Mouse (Mus musculus): ENCODE results near the gene Cercam.
A peak's percentile ranks its signal among the peaks of the same experiment; 100 is the strongest.

The Cercam gene

GRCm38 (mm10) chr2:29868949-29869645 lies at the start of gene Cercam:
Gene Cercam (plus strand): TSS chr2:29869164.
- DNase-seq, result peak; percentile 93

- DNase-seq, result peak; percentile 12
Measured at GRCm38 (mm10) chr2:29819363-29819762, 49.6 kb upstream of the Cercam start.

GRCm38 (mm10) chr2:29820025-29820817 lies 48.7 kb upstream of the Cercam start, which contains the start of gene Urm1:
Gene Urm1 (plus strand): TSS chr2:29820075.
- peak; percentile 93 for DNase-seq

DNA sequence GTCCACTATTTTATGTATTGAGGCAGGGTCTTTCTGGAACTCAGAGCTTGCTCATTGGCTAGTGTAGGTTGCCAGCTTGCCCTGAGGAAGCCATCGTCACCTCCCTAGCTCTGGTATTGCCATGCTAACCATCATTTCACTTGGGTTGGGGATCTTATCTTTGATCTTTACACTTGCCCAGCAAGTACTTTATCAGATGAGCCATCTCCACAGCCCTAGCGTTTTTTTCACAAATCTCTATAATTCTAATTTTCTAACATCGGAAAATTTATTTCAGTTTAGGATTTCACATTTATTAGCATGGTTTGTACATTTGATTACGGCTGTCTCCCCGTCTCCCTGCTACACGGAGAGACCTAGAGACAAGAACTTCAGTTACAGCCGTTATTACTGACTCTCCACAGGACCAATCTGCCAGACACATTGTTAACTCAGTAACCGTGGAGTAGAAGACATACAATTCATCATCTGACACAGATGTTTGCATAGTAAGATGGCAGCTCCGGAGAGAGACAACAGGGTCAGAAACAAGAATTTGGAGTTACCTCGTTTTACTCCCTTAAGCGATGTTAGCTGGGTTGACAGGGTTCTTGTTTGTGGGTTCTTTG lies 42.5 kb upstream of the Cercam start:
- no peak for DNase-seq

DNA sequence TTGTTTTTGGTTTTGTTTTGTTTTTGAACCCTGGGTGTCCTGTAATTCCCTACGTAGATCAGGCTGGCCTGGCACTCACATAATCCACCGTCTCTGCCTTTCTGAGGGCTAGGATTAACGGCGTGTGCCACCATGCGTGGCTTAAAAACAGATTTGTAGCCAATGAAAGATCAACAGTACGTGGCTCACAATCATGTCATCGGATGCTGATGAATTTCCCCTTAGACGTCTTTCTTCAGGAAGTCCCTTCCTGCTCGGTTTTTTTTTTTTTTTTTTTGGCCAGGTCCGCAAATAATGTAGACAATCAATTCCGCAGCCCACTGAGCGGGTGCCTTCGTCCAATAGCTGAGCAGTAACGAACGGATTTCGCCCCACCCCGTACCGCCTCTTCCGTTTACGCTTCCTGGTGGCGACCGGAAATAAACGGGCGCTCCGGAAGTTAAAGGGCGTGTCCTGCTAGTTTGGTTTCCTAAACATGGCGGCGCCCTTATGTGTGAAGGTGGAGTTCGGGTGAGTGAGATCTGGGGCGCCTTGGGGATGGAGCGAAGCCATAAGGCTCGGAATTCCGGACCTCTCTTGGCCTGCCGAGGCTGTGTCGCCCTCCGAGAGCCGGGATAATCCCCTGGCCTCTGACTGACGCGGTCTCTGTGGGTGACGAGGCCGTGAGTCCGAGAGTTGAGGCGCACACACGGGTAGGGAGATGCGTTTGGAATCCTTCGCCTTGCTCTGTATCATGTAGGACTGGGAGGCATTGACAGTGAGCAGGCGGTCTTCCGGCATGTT lies 41.8 kb upstream of the Cercam start:
- peak; percentile 98 for DNase-seq

DNA sequence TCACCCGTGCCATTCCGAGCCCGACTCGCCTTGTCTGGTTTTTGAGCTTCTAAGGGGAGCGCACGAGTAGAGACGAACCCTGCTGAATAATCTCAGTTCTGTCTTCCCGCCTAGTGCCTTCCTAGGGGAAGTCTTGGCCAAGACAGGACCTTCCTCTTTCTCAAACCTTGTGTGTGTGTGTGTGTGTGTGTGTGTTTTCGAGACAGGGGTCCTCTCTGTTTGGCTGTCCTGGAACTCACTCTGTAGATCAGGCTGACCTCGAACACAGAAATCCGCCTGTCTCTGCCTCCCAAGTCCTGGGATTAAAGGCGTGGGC lies 41.3 kb upstream of the Cercam start:
- no peak for DNase-seq

- DNase-seq, result no peak
Measured at GRCm38 (mm10) chr2:29831106-29831505, 37.9 kb upstream of the Cercam start.

GRCm38 (mm10) chr2:29833796-29834195 lies 35.2 kb upstream of the Cercam start:
- DNase-seq, result no peak

DNA sequence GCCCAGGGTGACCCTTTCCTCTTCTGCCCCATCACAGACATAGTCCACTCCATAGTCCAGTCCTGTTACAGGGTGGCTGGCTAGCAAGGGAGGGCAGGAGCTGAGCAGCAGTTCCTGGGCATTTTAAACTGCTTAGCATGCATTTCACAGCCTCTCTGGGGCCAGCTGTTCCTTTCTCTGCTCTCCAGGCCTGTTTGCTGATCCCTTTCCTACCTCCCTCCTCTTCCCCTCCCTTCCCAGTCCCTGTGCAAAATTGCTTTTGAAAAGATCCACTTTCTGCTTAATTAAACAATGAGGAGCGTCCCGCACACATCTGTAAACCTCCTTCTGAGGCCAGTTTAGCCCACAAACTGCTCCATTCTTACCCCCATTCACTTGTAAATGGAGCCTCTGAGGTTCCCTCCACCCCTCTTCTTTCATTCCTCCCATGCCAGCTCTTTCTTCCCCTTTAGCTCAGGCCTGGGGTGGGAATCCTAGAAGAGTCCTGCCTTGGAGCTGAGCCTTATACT lies 33.5 kb upstream of the Cercam start:
- DNase-seq, result no peak

GRCm38 (mm10) chr2:29839460-29839859 lies 29.5 kb upstream of the Cercam start:
- DNase-seq, result peak; percentile 83

DNA sequence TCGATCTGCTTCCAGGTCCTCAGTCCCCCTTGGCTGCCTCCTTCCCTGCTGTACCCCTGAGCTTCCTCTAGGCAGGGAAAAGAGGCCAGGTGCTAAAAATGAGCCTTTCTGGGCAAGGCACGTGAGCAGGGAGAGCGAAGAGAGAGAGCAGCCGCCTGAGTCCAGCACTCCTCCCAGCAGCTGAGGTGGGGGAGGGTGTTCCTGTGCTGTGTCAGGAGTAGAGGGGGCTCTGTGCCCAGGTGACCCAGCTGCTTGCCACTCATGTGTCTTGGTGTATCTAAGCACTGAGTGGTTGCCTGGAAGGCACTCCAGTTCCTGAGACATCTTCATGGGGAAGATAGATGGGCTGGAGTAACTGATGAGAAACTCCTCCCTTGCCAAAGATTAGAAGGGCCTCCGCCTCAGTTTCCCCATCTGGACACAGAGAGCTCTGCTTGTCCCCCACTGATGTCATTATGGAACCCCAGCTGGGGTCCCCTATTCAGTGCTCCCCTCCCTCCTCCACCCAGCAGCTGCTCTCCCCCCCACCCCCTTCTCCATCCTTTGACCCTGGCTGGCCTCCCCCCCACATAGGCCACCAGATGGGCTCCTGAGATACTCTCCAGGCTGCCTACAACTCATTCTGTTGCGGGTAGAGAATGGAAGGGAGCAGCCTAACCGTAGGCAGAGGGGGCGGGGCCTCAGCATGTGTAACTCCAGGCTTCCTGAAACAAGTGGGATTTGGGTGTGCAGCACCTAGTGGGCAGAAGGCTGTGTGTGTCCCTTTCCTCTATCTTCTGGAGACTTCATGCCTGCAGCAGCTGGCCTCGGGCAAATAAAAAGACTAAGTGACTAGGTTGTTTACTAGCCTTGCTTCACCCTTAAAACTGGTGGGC lies 25.5 kb upstream of the Cercam start:
- DNase-seq, result peak; percentile 74

DNA sequence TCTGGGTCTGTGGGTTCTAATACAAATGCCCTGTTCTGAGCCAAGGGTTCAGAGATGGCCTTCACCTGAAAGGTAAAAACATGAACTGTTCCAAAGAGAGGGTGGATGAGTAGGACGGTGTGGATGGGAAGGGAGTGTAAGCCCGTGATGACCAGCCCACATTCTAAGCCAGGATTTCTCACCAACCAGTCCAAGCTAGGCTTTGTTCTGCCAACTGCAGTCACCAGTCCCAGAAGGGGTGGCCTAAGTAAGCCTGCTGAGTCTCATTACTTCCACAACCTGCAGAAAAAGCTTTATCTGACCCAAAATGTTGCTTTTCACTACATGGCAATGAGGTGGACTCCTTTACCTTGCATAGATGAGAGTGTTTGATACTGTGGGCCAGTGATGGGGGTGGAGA lies 24.8 kb upstream of the Cercam start:
- DNase-seq, result no peak

DNA sequence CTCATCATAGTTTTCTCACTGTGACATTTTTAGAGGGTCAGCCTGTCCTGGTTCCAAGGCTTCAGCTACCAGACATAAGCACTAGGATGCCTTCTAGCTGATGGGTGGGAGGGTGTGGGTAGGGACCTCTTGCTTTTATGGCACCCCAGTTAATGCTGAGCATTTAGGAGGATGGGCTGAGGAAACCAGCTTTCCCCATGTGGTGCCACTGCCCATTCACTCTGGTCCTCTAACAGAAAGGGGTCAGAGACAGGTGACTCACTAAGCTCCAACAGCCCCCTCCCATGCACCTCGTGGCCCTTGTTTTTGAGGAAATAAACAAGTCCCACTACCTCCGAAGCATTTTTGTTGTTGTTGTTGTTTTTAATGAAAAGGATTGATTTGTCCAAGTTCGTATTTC lies 24.3 kb upstream of the Cercam start:
- no peak for DNase-seq

GRCm38 (mm10) chr2:29845636-29846035 lies 23.3 kb upstream of the Cercam start:
- no peak for DNase-seq

GRCm38 (mm10) chr2:29846061-29846853 lies 22.7 kb upstream of the Cercam start:
- peak; percentile 87 for DNase-seq

- peak; percentile 38 for DNase-seq
Measured at GRCm38 (mm10) chr2:29846911-29847310, 22.1 kb upstream of the Cercam start.

- no peak for DNase-seq
Measured at GRCm38 (mm10) chr2:29849041-29849440, 19.9 kb upstream of the Cercam start.

DNA sequence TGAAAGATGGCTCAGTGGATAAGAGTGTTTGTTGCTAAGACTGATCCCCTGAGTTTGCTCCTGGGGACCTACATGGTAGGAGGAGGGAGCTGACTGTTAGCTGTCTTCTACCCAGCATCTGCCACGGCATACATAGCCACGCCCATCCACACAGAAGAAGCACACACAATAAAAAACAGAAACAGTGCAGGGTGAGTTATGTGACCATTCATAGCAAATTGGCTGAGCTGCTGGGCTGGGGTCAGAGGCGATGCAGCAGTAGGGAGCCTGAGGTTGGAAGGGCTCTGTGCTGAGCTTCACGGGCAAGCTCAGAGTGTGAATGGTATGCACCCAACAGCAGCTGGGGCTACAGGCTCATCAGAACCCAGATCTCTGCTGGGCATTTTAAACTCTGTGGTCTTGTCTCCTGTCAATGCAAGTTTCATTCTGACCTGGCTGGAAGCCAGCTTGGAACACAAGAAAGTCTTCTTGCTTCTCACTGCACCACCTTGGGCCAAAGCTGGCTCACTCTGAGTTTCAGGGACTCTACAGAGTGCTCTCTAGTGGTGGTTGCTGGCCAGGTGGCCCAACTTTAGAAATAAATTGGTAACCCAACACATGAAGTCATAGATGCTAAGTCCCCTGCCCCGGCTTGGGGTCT lies 19.0 kb upstream of the Cercam start:
- DNase-seq, result peak; percentile 56

GRCm38 (mm10) chr2:29852957-29853485 lies 15.9 kb upstream of the Cercam start:
- DNase-seq, result peak; percentile 57

GRCm38 (mm10) chr2:29853736-29854135 lies 15.2 kb upstream of the Cercam start:
- DNase-seq, result no peak

Data from embryo, embryonic 11 days (tissue).